Mouse (Mus musculus): ENCODE measurements around the gene Lrfn2. TPM values are rescaled to one million over a fixed set of nuclear protein-coding genes. Genes with fewer than 3 reads are reported as not detected.

Lrfn2 gene
- polyA plus RNA-seq, 1 experiment from 2014 or later, result not detected

GRCm38 (mm10) chr17:48935201-48935600, 3.0 kb downstream of the Lrfn2 start:
- H3K27me3 ChIP-seq, result peaks cover 15% of the 10 kb centered on the region
- ATAC-seq (no peak), DNase-seq (ENCODE audit: low read depth, low spot score) (no peak)
- in situ Hi-C loops (cut with MboI; ENCODE audit: low pct_unique_long_range_greater_than_20kb), result no loop called here
- ChIA-PET CTCF (no interaction called here), POLR2A (no interaction called here)
- no peak for TF ChIP-seq CTCF (IDR thresholded peaks at IDR 0.05)

GRCm38 (mm10) chr17:48936445-48937141, 4.4 kb downstream of the Lrfn2 start:
- TF ChIP-seq CTCF (IDR thresholded peaks at IDR 0.05), result no peak
- ChIA-PET POLR2A (no interaction called here), CTCF (no interaction called here)
- ATAC-seq (no peak), DNase-seq (ENCODE audit: low read depth, low spot score) (no peak)
- peaks cover 8% of the 10 kb centered on the region for H3K27me3 ChIP-seq
- in situ Hi-C loops (cut with MboI; ENCODE audit: low pct_unique_long_range_greater_than_20kb), result no loop called here

GRCm38 (mm10) chr17:48938711-48939220, 6.6 kb downstream of the Lrfn2 start:
- POLR2A ChIA-PET, result no interaction called here
- no peak for ATAC-seq
- no peak for TF ChIP-seq CTCF (IDR thresholded peaks at IDR 0.05)

GRCm38 (mm10) chr17:48946315-48946714, 14.1 kb downstream of the Lrfn2 start:
- in situ Hi-C loops (cut with MboI; ENCODE audit: low pct_unique_long_range_greater_than_20kb), result no loop called here
- TF ChIP-seq CTCF (IDR thresholded peaks at IDR 0.05), result no peak
- ChIA-PET POLR2A (no interaction called here), CTCF (no interaction called here)
- no peaks in the 10 kb centered on the region for H3K27me3 ChIP-seq
- ATAC-seq, result no peak
- DNase-seq (ENCODE audit: low read depth, low spot score), result no peak

More at GRCm38 (mm10) chr17:48938711-48939220, 6.6 kb downstream of the Lrfn2 start:
- CTCF ChIA-PET, result no interaction called here
- no peak for DNase-seq (ENCODE audit: low read depth, low spot score)
- in situ Hi-C loops (cut with MboI; ENCODE audit: low pct_unique_long_range_greater_than_20kb), result no loop called here
- H3K27me3 ChIP-seq, result no peaks in the 10 kb centered on the region

- POLR2A ChIA-PET, result no interaction called here
- DNase-seq (ENCODE audit: low read depth, low spot score) (no peak), ATAC-seq (no peak)
- TF ChIP-seq CTCF (IDR thresholded peaks at IDR 0.05), result no peak
- H3K27me3 ChIP-seq, result no peaks in the 10 kb centered on the region
- CTCF ChIA-PET, result no interaction called here
- in situ Hi-C loops (cut with MboI; ENCODE audit: low pct_unique_long_range_greater_than_20kb), result no loop called here
Observed at GRCm38 (mm10) chr17:48946765-48947164, 14.6 kb downstream of the Lrfn2 start.

- no peaks in the 10 kb centered on the region for H3K27me3 ChIP-seq
- no peak for DNase-seq (ENCODE audit: low read depth, low spot score)
- ATAC-seq, result no peak
- CTCF ChIA-PET, result no interaction called here
- TF ChIP-seq CTCF (IDR thresholded peaks at IDR 0.05), result no peak
- in situ Hi-C loops (cut with MboI; ENCODE audit: low pct_unique_long_range_greater_than_20kb), result no loop called here
- POLR2A ChIA-PET, result no interaction called here
Observed at GRCm38 (mm10) chr17:48951250-48951649, 19.1 kb downstream of the Lrfn2 start.

- CTCF ChIA-PET, result no interaction called here
- no peak for ATAC-seq
- no peaks in the 10 kb centered on the region for H3K27me3 ChIP-seq
- DNase-seq (ENCODE audit: low read depth, low spot score), result no peak
- POLR2A ChIA-PET, result no interaction called here
- in situ Hi-C loops (cut with MboI; ENCODE audit: low pct_unique_long_range_greater_than_20kb), result no loop called here
- TF ChIP-seq CTCF (IDR thresholded peaks at IDR 0.05), result no peak
Observed at GRCm38 (mm10) chr17:48956033-48956631, 24.0 kb downstream of the Lrfn2 start.

- POLR2A ChIA-PET, result no interaction called here
- CTCF ChIA-PET, result no interaction called here
Observed at GRCm38 (mm10) chr17:48960161-48960698, 28.1 kb downstream of the Lrfn2 start.

GRCm38 (mm10) chr17:48962646-48963045, 30.5 kb downstream of the Lrfn2 start:
- DNase-seq (ENCODE audit: low read depth, low spot score) (no peak), ATAC-seq (no peak)
- TF ChIP-seq CTCF (IDR thresholded peaks at IDR 0.05), result no peak
- ChIA-PET CTCF (no interaction called here), POLR2A (no interaction called here)
- no peaks in the 10 kb centered on the region for H3K27me3 ChIP-seq
- in situ Hi-C loops (cut with MboI; ENCODE audit: low pct_unique_long_range_greater_than_20kb), result no loop called here

More at GRCm38 (mm10) chr17:48960161-48960698, 28.1 kb downstream of the Lrfn2 start:
- TF ChIP-seq CTCF (IDR thresholded peaks at IDR 0.05), result no peak
- no peaks in the 10 kb centered on the region for H3K27me3 ChIP-seq
- no peak for DNase-seq (ENCODE audit: low read depth, low spot score)
- no peak for ATAC-seq
- in situ Hi-C loops (cut with MboI; ENCODE audit: low pct_unique_long_range_greater_than_20kb), result no loop called here

- no peak for TF ChIP-seq CTCF (IDR thresholded peaks at IDR 0.05)
- in situ Hi-C loops (cut with MboI; ENCODE audit: low pct_unique_long_range_greater_than_20kb), result no loop called here
- ATAC-seq, result no peak
- no peaks in the 10 kb centered on the region for H3K27me3 ChIP-seq
- DNase-seq (ENCODE audit: low read depth, low spot score), result no peak
- CTCF ChIA-PET, result no interaction called here
- POLR2A ChIA-PET, result no interaction called here
Observed at GRCm38 (mm10) chr17:48963740-48964139, 31.6 kb downstream of the Lrfn2 start.

GRCm38 (mm10) chr17:48968304-48968703, 36.1 kb downstream of the Lrfn2 start:
- CTCF ChIA-PET, result interaction anchor here (0.8 kb wide), 1 partner anchor 15 kb away, joined by 3 read pairs; no protein-coding TSS in a partner anchor
- in situ Hi-C loops (cut with MboI; ENCODE audit: low pct_unique_long_range_greater_than_20kb), result no loop called here

More at GRCm38 (mm10) chr17:48968304-48968703, 36.1 kb downstream of the Lrfn2 start:
- POLR2A ChIA-PET, result no interaction called here
- no peak for TF ChIP-seq CTCF (IDR thresholded peaks at IDR 0.05)
- no peaks in the 10 kb centered on the region for H3K27me3 ChIP-seq
- ATAC-seq (no peak), DNase-seq (ENCODE audit: low read depth, low spot score) (no peak)

Measured in Patski (cell line).